Mouse (Mus musculus) forebrain, embryonic 14.5 days (tissue): ENCODE measurements at regions not wholly inside any gene's neighbourhood (a gene's known extent, or its start where the extent isn't known, plus 50 kb on each side); places are given as distances from the start of the nearest gene placed in this dataset.

Experiments
- ATAC-seq: fragments of 200-750 bp; cut with Nextera tagmentation; 2 replicates; pipeline ENCODE4 v1.8.0; 2017; ENCODE audit warnings: mild to moderate bottlenecking, moderate library complexity
- DNase-seq: peaks from one replicate; pipeline ENCODE4 v3.0.0-alpha.2; 2015; ENCODE audit warnings: low spot score
- H3K27ac ChIP-seq: fragments of 300-500 bp; sonication (generic); 2 replicates; pipeline ENCODE4 v1.5.1; 2014; ENCODE audit warnings: low read depth, mild to moderate bottlenecking, control low read depth, low read length, moderate library complexity
- H3K27me3 ChIP-seq: fragments of 300-500 bp; sonication (generic); replicated peaks from 2 replicates; pipeline ENCODE4 v1.6.1; 2014; ENCODE audit warnings: low read length, control low read depth, mixed read lengths; ENCODE audit not compliant: control insufficient read depth, insufficient read depth
- H3K36me3 ChIP-seq: fragments of 300-500 bp; sonication (generic); 2 replicates; pipeline ENCODE4 v1.6.1; 2014; ENCODE audit warnings: low read length, control low read depth; ENCODE audit not compliant: control insufficient read depth, insufficient read depth
- H3K4me1 ChIP-seq: fragments of 300-500 bp; sonication (generic); 2 replicates; pipeline ENCODE4 v1.6.1; 2014; ENCODE audit warnings: antibody characterized with exemption, low read length, control low read depth; ENCODE audit not compliant: control insufficient read depth, insufficient read depth
- H3K4me2 ChIP-seq: fragments of 300-500 bp; sonication (generic); 2 replicates; pipeline ENCODE4 v1.6.1; 2014; ENCODE audit warnings: mild to moderate bottlenecking, control low read depth, low read length
- H3K4me3 ChIP-seq: fragments of 300-500 bp; sonication (generic); 2 replicates; pipeline ENCODE4 v1.5.1; 2014; ENCODE audit warnings: low read depth, low read length, control low read depth
- H3K9ac ChIP-seq: fragments of 300-500 bp; sonication (generic); 2 replicates; pipeline ENCODE4 v1.6.1; 2014; ENCODE audit warnings: mild to moderate bottlenecking, low read length, control low read depth, moderate library complexity
- H3K9me3 ChIP-seq: fragments of 300-500 bp; sonication (generic); replicated peaks from 2 replicates; pipeline ENCODE4 v1.6.1; 2016; ENCODE audit warnings: low read length, control low read depth, mixed read lengths; ENCODE audit not compliant: control insufficient read depth
- WGBS: fragments of 180-500 bp; shearing (Covaris S2); extraction: QIAGEN DNeasy Blood & Tissue Kit; methylation state at CpG from one replicate; pipeline ENCODE4 v1.1.7; 2014; 5-methylcytosine and 5-hydroxymethylcytosine counted together

GRCm38 (mm10) chr2:113959025-113959767 lies 54.2 kb downstream of the Gjd2 start:
- Histone ChIP-seq H3K4me2 (no peak overlapping the region), H3K9me3 (no peaks in the 10 kb centered on the region), H3K27me3 (no peaks in the 10 kb centered on the region), H3K36me3 (no peaks in the 10 kb centered on the region), H3K9ac (no peak overlapping the region), H3K27ac (no peak overlapping the region), H3K4me1 (no peaks in the 10 kb centered on the region), H3K4me3 (no peak overlapping the region)
- DNase-seq (no peak), ATAC-seq (no peak)
- WGBS = 58% methylated on average over 6 of the region's 6 CpGs

- H3K27me3 ChIP-seq = no peaks in the 10 kb centered on the region
- DNase-seq = no peak
- no peak for ATAC-seq
- no peak overlapping the region for H3K27ac ChIP-seq
- no peaks in the 10 kb centered on the region; the same call in 1 of the 2 replicates for H3K9me3 ChIP-seq
- H3K9ac ChIP-seq = no peak overlapping the region
- H3K4me1 ChIP-seq = no peaks in the 10 kb centered on the region
- no peaks in the 10 kb centered on the region for H3K36me3 ChIP-seq
- H3K4me2 ChIP-seq = no peak overlapping the region
- H3K4me3 ChIP-seq = no peak overlapping the region
Observed at GRCm38 (mm10) chr2:113952480-113952879, 60.9 kb downstream of the Gjd2 start.

- H3K9ac ChIP-seq = no peak overlapping the region
- ATAC-seq (no peak), DNase-seq (peak; percentile 59)
- no peaks in the 10 kb centered on the region; the same call in 1 of the 2 replicates for H3K9me3 ChIP-seq
- H3K27me3 ChIP-seq = no peaks in the 10 kb centered on the region
- H3K36me3 ChIP-seq = no peaks in the 10 kb centered on the region
- 68% methylated on average over 2 of the region's 2 CpGs for WGBS
- H3K4me1 ChIP-seq = no peaks in the 10 kb centered on the region
- H3K4me3 ChIP-seq = no peak overlapping the region
- H3K27ac ChIP-seq = no peak overlapping the region
- no peak overlapping the region for H3K4me2 ChIP-seq
Observed at GRCm38 (mm10) chr2:113949296-113949990, 64.0 kb downstream of the Gjd2 start.

GRCm38 (mm10) chr2:113931689-113932088 lies 81.7 kb downstream of the Gjd2 start:
- Histone ChIP-seq H3K36me3 (no peaks in the 10 kb centered on the region), H3K9ac (no peak overlapping the region), H3K27me3 (no peaks in the 10 kb centered on the region), H3K4me2 (no peak overlapping the region), H3K4me3 (no peak overlapping the region), H3K27ac (no peak overlapping the region), H3K4me1 (no peaks in the 10 kb centered on the region), H3K9me3 (no peaks in the 10 kb centered on the region)
- DNase-seq (no peak), ATAC-seq (no peak)
- WGBS = 92% methylated on average over 4 of the region's 4 CpGs

GRCm38 (mm10) chr2:113930948-113931347 lies 82.5 kb downstream of the Gjd2 start:
- Histone ChIP-seq H3K27me3 (no peaks in the 10 kb centered on the region), H3K36me3 (no peaks in the 10 kb centered on the region), H3K27ac (no peak overlapping the region), H3K4me1 (no peaks in the 10 kb centered on the region), H3K9me3 (no peaks in the 10 kb centered on the region), H3K4me2 (no peak overlapping the region), H3K9ac (no peak overlapping the region), H3K4me3 (no peak overlapping the region)
- 73% methylated on average over 1 of the region's 1 CpGs for WGBS
- no peak for ATAC-seq
- no peak for DNase-seq

- Histone ChIP-seq H3K27ac (no peak overlapping the region), H3K4me3 (no peak overlapping the region), H3K4me1 (no peaks in the 10 kb centered on the region), H3K9ac (no peak overlapping the region), H3K4me2 (no peak overlapping the region), H3K36me3 (no peaks in the 10 kb centered on the region), H3K27me3 (no peaks in the 10 kb centered on the region), H3K9me3 (no peaks in the 10 kb centered on the region)
- 86% methylated on average over 1 of the region's 1 CpGs for WGBS
- DNase-seq (no peak), ATAC-seq (no peak)
Observed at GRCm38 (mm10) chr2:113929650-113930049, 81.2 kb upstream of the Arhgap11a start.

- Histone ChIP-seq H3K9ac (no peak overlapping the region), H3K4me1 (no peaks in the 10 kb centered on the region), H3K36me3 (no peaks in the 10 kb centered on the region), H3K27ac (no peak overlapping the region), H3K4me3 (no peak overlapping the region), H3K27me3 (no peaks in the 10 kb centered on the region), H3K4me2 (no peak overlapping the region), H3K9me3 (no peaks in the 10 kb centered on the region)
- 56% methylated on average over 2 of the region's 2 CpGs for whole genome bisulfite sequencing
- ATAC-seq (no peak), DNase-seq (peak; percentile 6)
Observed at GRCm38 (mm10) chr2:113924138-113924537, 75.7 kb upstream of the Arhgap11a start.

GRCm38 (mm10) chr2:113918913-113919312 lies 70.5 kb upstream of the Arhgap11a start:
- Histone ChIP-seq H3K27me3 (no peaks in the 10 kb centered on the region), H3K9ac (no peak overlapping the region), H3K9me3 (no peaks in the 10 kb centered on the region), H3K27ac (no peak overlapping the region), H3K4me2 (no peak overlapping the region), H3K4me3 (no peak overlapping the region), H3K4me1 (no peaks in the 10 kb centered on the region), H3K36me3 (no peaks in the 10 kb centered on the region)
- no peak for ATAC-seq
- no peak for DNase-seq
- 93% methylated on average over 1 of the region's 2 CpGs for WGBS

GRCm38 (mm10) chr2:113914248-113914647 lies 65.8 kb upstream of the Arhgap11a start:
- ATAC-seq (no peak), DNase-seq (no peak)
- WGBS = 91% methylated on average over 2 of the region's 2 CpGs
- Histone ChIP-seq H3K9me3 (no peaks in the 10 kb centered on the region), H3K27ac (no peak overlapping the region), H3K9ac (no peak overlapping the region), H3K4me3 (no peak overlapping the region), H3K4me2 (no peak overlapping the region), H3K36me3 (no peaks in the 10 kb centered on the region), H3K4me1 (no peaks in the 10 kb centered on the region), H3K27me3 (no peaks in the 10 kb centered on the region)
